Mouse (Mus musculus) MEL (cell line): ENCODE data around the gene Krt31. TPM values are rescaled to one million over a fixed set of nuclear protein-coding genes. Genes with fewer than 3 reads are reported as not detected.

Source experiments
- DNase-seq: peaks from one replicate; pipeline ENCODE4 v3.0.0; 2011; ENCODE audit warnings: low read depth, low spot score
- H3K27ac ChIP-seq: 2 replicates; pipeline ENCODE4 v1.5.1; 2012; ENCODE audit warnings: low read depth, mild to moderate bottlenecking, control low read depth, low read length, moderate library complexity; ENCODE audit not compliant: control insufficient read depth
- H3K27me3 ChIP-seq, 2 experiments: fragments of 150-350 bp in 1 of 2; sonication (generic) in 1 of 2; 2 replicates each; pipeline ENCODE4 v1.6.1; 2012; ENCODE audit warnings: low read length in 2 of 2, mild to moderate bottlenecking in 2 of 2, improper control_type of control experiment in 1 of 2, moderate library complexity in 1 of 2; ENCODE audit not compliant: insufficient read depth in 2 of 2, control insufficient read depth in 1 of 2
- H3K36me3 ChIP-seq, 2 experiments: 2 replicates each; pipeline ENCODE4 v1.6.1; 2012 to 2014; ENCODE audit warnings: low read length in 2 of 2, improper control_type of control experiment in 1 of 2, inconsistent platforms in 1 of 2, mild to moderate bottlenecking in 1 of 2; ENCODE audit not compliant: insufficient read depth in 2 of 2, control insufficient read depth in 1 of 2
- H3K4me1 ChIP-seq, 2 experiments: fragments of 150-350 bp in 1 of 2; sonication (generic) in 1 of 2; 2 replicates each; pipeline ENCODE4 v1.6.1; 2012; ENCODE audit warnings: low read length in 2 of 2, improper control_type of control experiment in 1 of 2, mild to moderate bottlenecking in 1 of 2; ENCODE audit not compliant: insufficient read depth in 2 of 2, control insufficient read depth in 1 of 2
- H3K4me3 ChIP-seq, 2 experiments: fragments of 150-350 bp in 1 of 2; sonication (generic) in 1 of 2; 2 replicates each; pipeline ENCODE4 v1.5.1; 2012; ENCODE audit warnings: low read depth in 2 of 2, low read length in 2 of 2, mild to moderate bottlenecking in 2 of 2, moderate library complexity in 2 of 2, control low read depth in 1 of 2, improper control_type of control experiment in 1 of 2; ENCODE audit not compliant: control insufficient read depth in 1 of 2, insufficient read depth in 1 of 2
- H3K79me2 ChIP-seq: 2 replicates; pipeline ENCODE4 v1.6.1; 2012; ENCODE audit warnings: mild to moderate bottlenecking, low read length, moderate library complexity; ENCODE audit not compliant: control insufficient read depth, poor library complexity, insufficient read depth
- H3K9ac ChIP-seq: 2 replicates; pipeline ENCODE4 v1.6.1; 2012; ENCODE audit warnings: low read depth, mild to moderate bottlenecking, control low read depth, low read length, moderate library complexity; ENCODE audit not compliant: control insufficient read depth, poor library complexity, severe bottlenecking
- H3K9me3 ChIP-seq: fragments of 150-350 bp; sonication (generic); replicated peaks from 2 replicates; pipeline ENCODE4 v1.6.1; 2012; ENCODE audit warnings: mild to moderate bottlenecking, low read length, improper control_type of control experiment, moderate library complexity; ENCODE audit not compliant: insufficient read depth
- CHD1 ChIP-seq: IDR thresholded peaks from 2 replicates; pipeline ENCODE4 v1.6.1; 2012; ENCODE audit warnings: low read depth, mild to moderate bottlenecking, inconsistent platforms, low read length, improper control_type of control experiment
- CTCF ChIP-seq, 3 experiments: IDR thresholded peaks in 2 of 3; conservative IDR thresholded peaks in 1 of 3; 2 replicates each; pipeline ENCODE4 v1.5.1; 2011 to 2012; ENCODE audit warnings: low read length in 3 of 3, low read depth in 2 of 3, mild to moderate bottlenecking in 2 of 3, improper control_type of control experiment in 1 of 3, inconsistent platforms in 1 of 3, mixed read lengths in 1 of 3, moderate library complexity in 1 of 3; ENCODE audit not compliant: control insufficient read depth in 1 of 3, insufficient read depth in 1 of 3, poor library complexity in 1 of 3, severe bottlenecking in 1 of 3
- E2F4 ChIP-seq: IDR thresholded peaks from 2 replicates; pipeline ENCODE4 v1.6.1; 2011; ENCODE audit warnings: low read depth, low read length, improper control_type of control experiment, borderline replicate concordance
- ELF1 ChIP-seq: IDR thresholded peaks from 2 replicates; pipeline ENCODE4 v1.6.1; 2014; ENCODE audit warnings: low read depth, mild to moderate bottlenecking, inconsistent platforms, low read length, improper control_type of control experiment, moderate library complexity
- ETS1 ChIP-seq: IDR thresholded peaks from 2 replicates; pipeline ENCODE4 v1.6.1; 2012; ENCODE audit warnings: low read depth, mild to moderate bottlenecking, inconsistent platforms, low read length, improper control_type of control experiment, moderate library complexity
- MAX ChIP-seq: IDR thresholded peaks from 2 replicates; pipeline ENCODE4 v1.6.1; 2011; ENCODE audit warnings: low read length, improper control_type of control experiment
- MAZ ChIP-seq: IDR thresholded peaks from 2 replicates; pipeline ENCODE4 v1.6.1; 2012; ENCODE audit warnings: low read depth, mild to moderate bottlenecking, inconsistent platforms, low read length, improper control_type of control experiment
- MEF2A ChIP-seq: IDR thresholded peaks from 2 replicates; pipeline ENCODE4 v1.6.1; 2014; ENCODE audit warnings: low read depth, mild to moderate bottlenecking, inconsistent platforms, low read length, improper control_type of control experiment; ENCODE audit not compliant: poor library complexity, insufficient replicate concordance, severe bottlenecking; ENCODE audit errors: extremely low read depth
- MXI1 ChIP-seq: IDR thresholded peaks from 2 replicates; pipeline ENCODE4 v1.6.1; 2011; ENCODE audit warnings: mild to moderate bottlenecking, low read depth, low read length, improper control_type of control experiment
- MYB ChIP-seq: IDR thresholded peaks from 2 replicates; pipeline ENCODE4 v1.6.1; 2011; ENCODE audit warnings: mild to moderate bottlenecking, low read depth, low read length, improper control_type of control experiment
- MYC ChIP-seq: IDR thresholded peaks from 2 replicates; pipeline ENCODE4 v1.6.1; 2011; ENCODE audit warnings: low read depth, mild to moderate bottlenecking, low read length, improper control_type of control experiment, moderate library complexity
- NRF1 ChIP-seq: IDR thresholded peaks from 2 replicates; pipeline ENCODE4 v1.6.1; 2014; ENCODE audit warnings: low read depth, mild to moderate bottlenecking, inconsistent platforms, low read length, improper control_type of control experiment, moderate library complexity; ENCODE audit not compliant: poor library complexity, insufficient read depth, severe bottlenecking
- POLR2A ChIP-seq, 2 experiments: IDR thresholded peaks; 2 replicates each; pipeline ENCODE4 v1.6.1; 2011 to 2012; ENCODE audit warnings: low read length in 2 of 2, mild to moderate bottlenecking in 2 of 2, control low read depth in 1 of 2, improper control_type of control experiment in 1 of 2, low read depth in 1 of 2, moderate library complexity in 1 of 2; ENCODE audit not compliant: control insufficient read depth in 1 of 2, insufficient read depth in 1 of 2, poor library complexity in 1 of 2
- POLR2AphosphoS2 ChIP-seq: IDR thresholded peaks from 2 replicates; pipeline ENCODE4 v1.6.1; 2011; ENCODE audit warnings: low read length, improper control_type of control experiment
- POLR2AphosphoS5 ChIP-seq: IDR thresholded peaks from 2 replicates; pipeline ENCODE4 v1.6.1; 2012; ENCODE audit warnings: low read depth, borderline replicate concordance, mild to moderate bottlenecking, inconsistent platforms, low read length, moderate library complexity, mixed read lengths
- RAD21 ChIP-seq: IDR thresholded peaks from 2 replicates; pipeline ENCODE4 v1.6.1; 2011; ENCODE audit warnings: mild to moderate bottlenecking, low read depth, low read length, improper control_type of control experiment
- RCOR1 ChIP-seq: IDR thresholded peaks from 2 replicates; pipeline ENCODE4 v1.6.1; 2012; ENCODE audit warnings: low read depth, mild to moderate bottlenecking, inconsistent platforms, low read length, improper control_type of control experiment
- TAL1 ChIP-seq: IDR thresholded peaks from 2 replicates; pipeline ENCODE4 v1.6.1; 2012; ENCODE audit warnings: mild to moderate bottlenecking, inconsistent platforms, low read length, moderate library complexity, mixed read lengths
- TBP ChIP-seq: IDR thresholded peaks from 2 replicates; pipeline ENCODE4 v1.8.0; 2011; ENCODE audit warnings: low read depth, low read length, improper control_type of control experiment
- TCF12 ChIP-seq: IDR thresholded peaks from 2 replicates; pipeline ENCODE4 v1.6.1; 2014; ENCODE audit warnings: low read depth, mild to moderate bottlenecking, inconsistent platforms, low read length, improper control_type of control experiment, moderate library complexity
- ZC3H11A ChIP-seq: IDR thresholded peaks from 2 replicates; pipeline ENCODE4 v1.6.1; 2012; ENCODE audit warnings: low read depth, mild to moderate bottlenecking, inconsistent platforms, low read length, improper control_type of control experiment
- ZNF384 ChIP-seq: IDR thresholded peaks from 2 replicates; pipeline ENCODE4 v1.6.1; 2012; ENCODE audit warnings: low read depth, mild to moderate bottlenecking, inconsistent platforms, low read length, improper control_type of control experiment
- polyA plus RNA-seq, 2 experiments: library from polyadenylated mRNA; stranded (reverse) in 1 of 2; unstranded in 1 of 2; fragments of >175 nt in 1 of 2; fragments of >200 nt in 1 of 2; gene quantifications; 2 replicates each; pipeline versions ENCODE4 v1.2.1 to v1.2.4; 2012; ENCODE audit warnings: low replicate concordance in 2 of 2, low read depth in 1 of 2; ENCODE audit not compliant: insufficient read length in 2 of 2, insufficient read depth in 1 of 2, missing spikeins in 1 of 2
- total RNA-seq: library from RNA; depleted of rRNA; stranded (reverse); fragments of 300-350 nt; gene quantifications from 2 replicates; pipeline ENCODE4 v1.2.3, GENCODE M21; 2012

Krt31 gene
- total and polyA plus RNA-seq, 3 experiments, result not detected

GRCm38 (mm10) chr11:100041454-100041853 lies 8.9 kb downstream of the Krt31 start, which contains the start of gene Krt34:
TSS of gene Krt34 (minus strand) at chr11:100041554.
- Histone ChIP-seq H3K27me3 (no peaks in the 10 kb centered on the region), H3K9me3 (no peaks in the 10 kb centered on the region), H3K79me2 (no peaks in the 10 kb centered on the region), H3K36me3 (no peaks in the 10 kb centered on the region), H3K9ac (no peak within 1 kb of the TSS), H3K4me1 (no peaks in the 10 kb centered on the region), H3K27ac (no peak within 1 kb of the TSS), H3K4me3 (no peak within 1 kb of the TSS)
- TF ChIP-seq MYC, result no peak
- no peak for TF ChIP-seq ETS1
- TF ChIP-seq RCOR1, result no peak
- TF ChIP-seq ZNF384, result no peak
- no peak for TF ChIP-seq MAX
- TF ChIP-seq CHD1, result no peak
- no peak for TF ChIP-seq POLR2A (IDR thresholded peaks at IDR 0.05; ENCODE audit: control insufficient read depth in 1 of 2, insufficient read depth in 1 of 2, low read depth in 1 of 2, low read length in 2 of 2, poor library complexity in 1 of 2)
- TF ChIP-seq POLR2AphosphoS2, result no peak
- TF ChIP-seq MEF2A, result no peak
- TF ChIP-seq NRF1, result no peak
- DNase-seq, result no peak

DNA sequence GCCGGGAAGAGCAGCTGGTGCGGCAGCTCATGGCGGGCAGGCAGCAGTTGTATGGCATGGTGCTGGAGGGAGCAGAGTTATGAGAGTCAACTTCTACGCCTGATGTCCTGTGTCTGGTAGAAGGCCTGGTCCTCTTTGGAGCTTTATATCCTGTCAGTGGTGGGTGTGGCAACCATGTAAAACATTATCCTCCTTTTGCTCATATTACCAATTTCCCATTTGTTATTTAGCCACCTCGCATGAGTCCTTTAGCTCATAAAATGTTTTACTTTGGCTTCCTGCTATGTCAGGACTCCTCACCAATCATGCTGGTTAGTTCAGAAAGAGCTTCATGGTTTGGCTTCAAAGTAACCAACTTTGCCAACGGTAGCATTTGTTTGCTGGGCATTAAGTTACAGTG lies 20.6 kb downstream of the Krt31 start, which contains the start of gene Krt33b:
Gene Krt33b (minus strand): TSS at position 101 of the 400 bp plus-strand sequence.
- Histone ChIP-seq H3K36me3 (no peaks in the 10 kb centered on the region), H3K4me1 (no peaks in the 10 kb centered on the region), H3K9me3 (no peaks in the 10 kb centered on the region), H3K9ac (no peak within 1 kb of the TSS), H3K27ac (no peak within 1 kb of the TSS)
- no peak for DNase-seq
- TF ChIP-seq ZC3H11A, result no peak
- TF ChIP-seq, all 39 proteins: peak for 0
- no peak within 1 kb of the TSS for H3K4me3 ChIP-seq
- no peaks in the 10 kb centered on the region for H3K79me2 ChIP-seq
- H3K27me3 ChIP-seq, result no peaks in the 10 kb centered on the region

- no peaks in the 10 kb centered on the region for H3K9me3 ChIP-seq
- H3K27me3 ChIP-seq, result no peaks in the 10 kb centered on the region
- no peak overlapping the region for H3K27ac ChIP-seq
- no peaks in the 10 kb centered on the region for H3K79me2 ChIP-seq
- H3K9ac ChIP-seq, result no peak overlapping the region
- H3K4me3 ChIP-seq, result no peak overlapping the region
- TF ChIP-seq ZNF384, result no peak
- TF ChIP-seq E2F4, result no peak
- no peak for TF ChIP-seq CTCF (IDR thresholded peaks at IDR 0.05 in 2 of 3, conservative IDR thresholded peaks at IDR 0.05 in 1 of 3; ENCODE audit: control insufficient read depth in 1 of 3, insufficient read depth in 1 of 3, low read depth in 2 of 3, low read length in 3 of 3, poor library complexity in 1 of 3, severe bottlenecking in 1 of 3)
- no peak for TF ChIP-seq ELF1
- no peak for TF ChIP-seq TAL1
- TF ChIP-seq TCF12, result no peak
- TF ChIP-seq MXI1, result no peak
- TF ChIP-seq MEF2A, result no peak
- no peak for TF ChIP-seq CHD1
- no peak for TF ChIP-seq POLR2A (IDR thresholded peaks at IDR 0.05; ENCODE audit: control insufficient read depth in 1 of 2, insufficient read depth in 1 of 2, low read depth in 1 of 2, low read length in 2 of 2, poor library complexity in 1 of 2)
- TF ChIP-seq MYB, result no peak
- TF ChIP-seq TBP, result no peak
- TF ChIP-seq ZC3H11A, result no peak
- TF ChIP-seq RAD21, result no peak
- no peak for TF ChIP-seq POLR2AphosphoS5
- TF ChIP-seq MAZ, result no peak
- no peaks in the 10 kb centered on the region for H3K4me1 ChIP-seq
- H3K36me3 ChIP-seq, result no peaks in the 10 kb centered on the region
- no peak for DNase-seq
Observed at GRCm38 (mm10) chr11:100021438-100021837, 28.9 kb downstream of the Krt31 start.
